Mouse (Mus musculus) lung, postnatal 0 days (tissue): ENCODE data around the gene Kbtbd7.

ENCODE experiments used
- CTCF ChIP-seq: IDR thresholded peaks from 2 replicates; pipeline ENCODE4 v1.5.1; 2016; ENCODE audit warnings: antibody characterized with exemption, mild to moderate bottlenecking
- EP300 ChIP-seq: IDR thresholded peaks from 2 replicates; pipeline ENCODE4 v1.6.1; 2016; ENCODE audit warnings: antibody characterized with exemption, mild to moderate bottlenecking, control low read depth

- TF ChIP-seq CTCF (no peak), EP300 (no peak)
Measured at GRCm38 (mm10) chr14:79434068-79434467, 7.8 kb downstream of the Kbtbd7 start.
